Mouse (Mus musculus) embryo, embryonic 11.5 days (tissue): Measurements from ENCODE around the gene Ifitm3.
"Not testable (repeated sequence)": the region's sequence is repeated elsewhere in the genome, so short reads cannot be mapped to it uniquely, and the experiment has no call there.

Experiments used
- DNase-seq: peaks from one replicate; pipeline ENCODE4 v3.0.0-alpha.2; 2012; ENCODE audit warnings: low read depth, low spot score

The Ifitm3 gene

GRCm38 (mm10) chr7:141000881-141001708 lies 9.5 kb downstream of the Ifitm3 start:
- no peak for DNase-seq

- DNase-seq = no peak
These were observed 11.5 kb downstream of the Ifitm3 start for GRCm38 (mm10) chr7:140998853-140999700.

GRCm38 (mm10) chr7:140997817-140998216 lies 12.8 kb downstream of the Ifitm3 start:
- no peak for DNase-seq

- no peak for DNase-seq
These were observed 19.4 kb downstream of the Ifitm3 start for GRCm38 (mm10) chr7:140991117-140991689.

DNA sequence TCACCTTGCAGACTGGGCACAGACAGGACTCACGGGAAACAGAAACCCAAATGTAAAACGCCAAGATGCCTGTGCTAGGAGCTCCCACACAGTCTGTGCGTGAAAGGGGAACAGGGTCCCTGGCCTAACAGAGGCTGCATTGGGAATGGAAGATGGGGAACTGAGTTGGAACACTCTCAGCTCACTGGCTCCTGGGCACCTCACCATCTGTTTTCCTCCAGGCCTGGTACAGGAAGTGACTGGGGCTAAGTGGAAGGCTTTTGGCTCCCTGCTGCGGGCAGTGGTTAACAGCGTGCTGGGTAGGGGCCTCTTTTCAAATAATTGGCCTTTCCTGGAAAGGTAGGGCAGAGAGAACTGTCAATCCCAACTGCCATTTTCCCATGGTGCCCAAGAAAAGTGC lies 19.9 kb downstream of the Ifitm3 start:
- no peak for DNase-seq

DNA sequence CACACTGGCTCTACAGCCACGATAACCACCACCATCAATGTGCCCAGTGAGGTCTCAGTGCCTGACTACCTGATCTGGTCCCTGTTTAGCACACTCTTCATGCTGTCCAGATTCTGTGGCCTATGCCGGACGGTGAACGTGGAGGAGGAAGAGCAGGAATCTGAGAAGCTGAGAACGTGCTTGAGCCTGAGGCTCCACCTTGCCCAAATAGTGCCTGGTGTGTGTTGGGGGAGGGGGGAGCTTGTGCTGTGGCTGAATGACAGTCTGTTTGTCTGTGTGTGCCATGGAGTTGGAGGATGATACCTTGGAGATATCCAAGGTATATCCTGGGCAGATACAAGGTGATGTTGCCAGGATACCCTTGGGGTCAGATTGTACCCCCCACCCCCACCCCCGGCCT lies 20.4 kb downstream of the Ifitm3 start:
- DNase-seq = no peak

DNA sequence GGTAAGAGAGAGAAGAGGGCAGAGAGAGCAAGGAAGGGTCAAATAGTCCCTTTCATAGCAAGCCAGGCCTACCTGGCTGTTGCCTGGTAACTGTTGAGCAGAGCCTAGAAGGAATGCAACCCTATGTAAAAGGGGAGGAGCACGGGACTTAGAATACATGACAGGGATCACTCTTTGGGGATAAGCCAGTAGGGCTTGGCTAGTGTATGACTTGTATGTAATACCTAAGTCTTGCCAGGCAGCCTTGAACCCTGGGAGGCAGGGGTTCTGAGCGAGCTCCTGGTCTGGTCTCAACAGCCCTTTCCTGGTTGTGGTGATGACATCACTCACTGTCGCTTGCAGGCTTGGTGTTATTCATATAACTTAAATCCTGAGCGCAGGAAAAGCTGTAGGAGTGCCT lies 21.5 kb downstream of the Ifitm3 start:
- DNase-seq = no peak

DNA sequence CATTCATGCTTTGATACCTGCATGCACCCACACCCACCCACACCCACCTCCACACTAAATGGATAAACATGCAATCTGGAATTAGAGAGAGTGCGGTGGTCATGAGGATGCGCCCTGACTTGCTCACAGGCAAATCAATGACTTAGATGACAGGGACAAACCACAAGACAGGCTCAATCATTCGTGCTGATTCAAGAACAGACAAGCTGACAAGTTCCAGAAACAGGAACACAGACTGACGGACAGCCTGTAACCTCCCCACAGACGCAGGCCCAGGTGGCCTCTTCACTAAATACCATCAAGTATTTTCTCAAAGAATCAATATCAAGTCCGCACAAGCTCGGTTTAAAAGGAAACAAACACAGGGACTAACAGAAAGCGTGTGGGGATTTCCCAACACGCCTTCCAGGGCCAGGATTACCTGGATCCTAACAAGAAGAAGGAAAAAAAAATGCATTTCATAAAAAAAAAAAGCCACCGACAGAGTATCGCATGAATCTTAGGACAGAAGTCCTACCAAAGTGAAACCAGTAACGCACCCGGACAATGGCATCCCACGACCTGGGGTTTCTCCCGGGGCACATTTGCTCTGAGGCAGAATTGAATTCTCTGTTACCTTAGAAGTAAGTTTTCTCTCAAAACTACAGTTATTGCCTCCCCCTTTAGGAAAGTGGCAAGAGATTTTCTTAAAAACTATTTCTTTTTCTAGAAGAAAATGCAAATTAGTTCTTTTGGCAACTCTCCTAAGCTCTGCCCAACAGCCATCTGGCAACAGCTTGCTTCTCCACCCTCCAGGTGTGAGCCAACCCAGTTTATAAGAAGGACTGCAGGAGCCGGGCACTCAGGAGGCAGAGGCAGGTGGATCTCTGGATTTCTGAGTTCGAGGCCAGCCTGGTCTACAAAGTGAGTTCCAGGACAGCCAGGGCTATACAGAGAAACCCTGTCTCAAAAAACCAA lies 23.1 kb downstream of the Ifitm3 start:
- no peak for DNase-seq

GRCm38 (mm10) chr7:140982971-140983370 lies 27.6 kb downstream of the Ifitm3 start:
- no peak for DNase-seq

- no peak for DNase-seq
These were observed 28.9 kb downstream of the Ifitm3 start for GRCm38 (mm10) chr7:140981704-140982103.

GRCm38 (mm10) chr7:140976720-140977119 lies 33.9 kb downstream of the Ifitm3 start:
- not testable (repeated sequence) for DNase-seq

DNA sequence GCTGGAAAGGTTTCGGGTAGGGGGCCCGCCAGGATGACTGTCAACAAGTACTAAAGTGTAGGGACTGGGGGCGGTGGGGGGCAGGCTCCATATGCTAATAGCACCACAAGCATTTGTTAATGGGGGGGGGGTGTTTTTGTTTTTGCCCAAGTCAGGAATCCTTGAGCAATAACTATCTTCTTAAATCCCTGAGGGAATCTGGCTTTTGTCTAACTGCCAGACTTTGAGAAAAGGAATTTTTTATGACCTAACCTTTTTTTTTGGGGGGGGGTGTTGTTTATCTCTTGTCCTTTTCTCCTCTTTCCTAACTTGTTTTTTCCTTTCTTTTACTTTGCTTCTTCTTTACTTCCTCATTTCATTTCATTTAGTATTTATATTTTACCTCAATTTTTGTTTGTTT lies 35.1 kb downstream of the Ifitm3 start:
- no peak for DNase-seq

GRCm38 (mm10) chr7:140974940-140975339 lies 35.6 kb downstream of the Ifitm3 start:
- DNase-seq = no peak

GRCm38 (mm10) chr7:140973396-140974165 lies 37.0 kb downstream of the Ifitm3 start:
- no peak for DNase-seq

DNA sequence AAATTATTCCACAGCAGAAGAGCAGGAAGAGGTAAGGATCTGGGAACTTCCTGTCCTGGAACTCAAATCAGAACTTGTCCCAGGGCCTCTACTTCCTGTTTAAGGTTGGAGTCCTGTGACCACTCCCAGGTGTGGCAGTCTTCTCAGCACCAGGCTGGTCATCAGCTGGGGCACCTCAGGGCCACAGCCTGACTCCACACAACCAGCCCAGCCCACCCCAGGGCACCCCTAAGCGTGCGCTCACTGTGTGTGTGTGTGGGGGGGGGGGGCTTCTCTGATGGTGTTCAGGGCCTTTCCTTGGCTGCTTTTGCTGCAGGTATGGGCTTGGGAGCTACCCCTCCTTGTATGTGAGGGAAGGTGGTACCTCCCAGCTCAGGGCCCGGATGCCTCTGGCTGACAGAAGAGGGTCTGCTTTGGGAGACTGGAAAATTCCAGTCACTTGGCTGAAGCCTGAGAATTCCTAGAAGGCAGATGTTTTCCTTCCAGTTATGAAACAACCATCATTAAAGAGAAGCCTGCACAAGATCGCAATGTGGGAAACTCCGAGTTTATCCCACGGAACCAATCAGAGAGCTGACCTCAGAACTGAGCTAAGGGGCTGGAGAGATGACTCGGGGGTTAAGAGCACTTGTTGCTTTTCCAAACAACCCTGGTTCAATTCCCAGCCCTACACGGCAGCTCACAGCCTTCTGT lies 38.9 kb downstream of the Ifitm3 start:
- no peak for DNase-seq

DNA sequence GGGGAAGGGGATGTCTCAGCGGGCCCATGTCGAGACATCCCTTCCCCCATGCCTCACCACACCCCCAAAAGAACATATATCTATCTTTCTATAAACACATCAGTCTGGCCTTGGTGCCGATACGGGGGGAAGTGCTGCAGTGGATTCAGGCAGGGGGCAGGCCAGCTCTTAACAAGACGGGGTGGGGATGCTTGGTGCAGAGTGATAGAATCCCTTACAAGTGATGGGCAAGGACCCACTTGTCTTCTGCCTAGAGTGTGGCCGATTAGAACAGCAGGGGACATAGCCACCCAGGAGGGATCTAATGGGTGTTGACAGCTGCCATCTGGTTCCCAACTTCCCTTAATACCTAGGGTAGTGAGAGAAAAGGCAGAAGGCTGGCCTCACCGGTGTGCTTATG lies 39.6 kb downstream of the Ifitm3 start:
- no peak for DNase-seq

- not testable (repeated sequence) for DNase-seq
These were observed 41.9 kb downstream of the Ifitm3 start for GRCm38 (mm10) chr7:140968710-140969109.

DNA sequence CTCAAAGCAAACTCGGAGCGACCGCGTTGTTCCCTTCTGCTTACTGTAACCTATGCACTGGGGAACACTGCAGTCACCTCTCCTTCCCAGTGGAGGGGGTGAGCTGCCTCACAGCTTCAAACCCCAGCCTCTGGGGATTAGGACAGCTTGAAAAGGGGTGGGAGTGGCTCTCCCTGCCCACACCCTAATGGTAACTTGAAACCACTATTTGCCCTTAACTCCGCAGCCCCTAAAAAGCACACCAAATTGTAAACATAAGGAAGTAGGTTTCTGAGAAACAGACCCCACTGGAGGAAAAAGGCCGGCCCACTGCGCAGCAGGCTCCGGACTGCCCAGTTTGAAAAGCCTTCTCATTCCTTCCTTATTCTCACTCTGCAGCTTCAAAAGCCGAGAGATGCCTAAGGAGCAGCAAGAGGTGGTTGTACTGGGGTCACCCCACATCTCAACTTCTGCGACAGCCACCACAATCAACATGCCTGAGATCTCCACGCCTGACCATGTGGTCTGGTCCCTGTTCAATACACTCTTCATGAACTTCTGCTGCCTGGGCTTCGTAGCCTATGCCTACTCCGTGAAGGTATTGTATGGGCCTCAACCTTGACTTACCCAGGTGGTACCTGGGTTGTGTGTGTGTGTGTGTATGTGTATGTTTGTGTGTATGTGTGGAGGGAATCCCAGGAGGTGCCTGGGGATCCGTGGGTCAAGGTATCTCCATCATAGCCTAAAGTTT lies 42.5 kb downstream of the Ifitm3 start:
- peak; percentile 34 for DNase-seq

GRCm38 (mm10) chr7:140966921-140967320 lies 43.6 kb downstream of the Ifitm3 start, which contains the start of gene Ifitm1:
Ifitm1 (plus strand) TSS chr7:140967221.
- no peak for DNase-seq
